Mouse (Mus musculus) neural tube, embryonic 15.5 days (tissue): Measurements from ENCODE around the gene Plcb1. TPM values are rescaled to one million over a fixed set of nuclear protein-coding genes. Genes with fewer than 3 reads are reported as not detected.
A peak's percentile ranks its signal among the peaks of the same experiment; 100 is the strongest.

Experiments used
- ATAC-seq: fragments of 200-750 bp; cut with Nextera tagmentation; 2 replicates; pipeline ENCODE4 v1.8.0; 2017; ENCODE audit warnings: mild to moderate bottlenecking, moderate TSS enrichment, moderate library complexity; ENCODE audit not compliant: low FRiP score
- H3K27ac ChIP-seq: fragments of 300-500 bp; sonication (generic); replicated peaks from 2 replicates; pipeline ENCODE4 v1.5.1; 2015; ENCODE audit warnings: mild to moderate bottlenecking, inconsistent platforms
- H3K27me3 ChIP-seq: fragments of 300-500 bp; sonication (generic); replicated peaks from 2 replicates; pipeline ENCODE4 v1.6.1; 2015; ENCODE audit warnings: inconsistent platforms
- H3K36me3 ChIP-seq: fragments of 300-500 bp; sonication (generic); 2 replicates; pipeline ENCODE4 v1.6.1; 2015; ENCODE audit warnings: inconsistent platforms
- H3K4me1 ChIP-seq: fragments of 300-500 bp; sonication (generic); 2 replicates; pipeline ENCODE4 v1.6.1; 2015; ENCODE audit warnings: inconsistent platforms
- H3K4me2 ChIP-seq: fragments of 300-500 bp; sonication (generic); 2 replicates; pipeline ENCODE4 v1.6.1; 2015; ENCODE audit warnings: inconsistent platforms, mild to moderate bottlenecking, moderate library complexity
- H3K4me3 ChIP-seq: fragments of 300-500 bp; sonication (generic); replicated peaks from 2 replicates; pipeline ENCODE4 v1.5.1; 2015; ENCODE audit warnings: mild to moderate bottlenecking, inconsistent platforms
- H3K9ac ChIP-seq: fragments of 300-500 bp; sonication (generic); replicated peaks from 2 replicates; pipeline ENCODE4 v1.6.1; 2015; ENCODE audit warnings: mild to moderate bottlenecking, inconsistent platforms
- H3K9me3 ChIP-seq: fragments of 300-500 bp; sonication (generic); replicated peaks from 2 replicates; pipeline ENCODE4 v1.6.1; 2016; ENCODE audit warnings: inconsistent platforms
- WGBS: fragments of 180-500 bp; shearing (Covaris S2); methylation state at CpG from one replicate; pipeline ENCODE4 v1.1.7; 2015; ENCODE audit warnings: mixed read lengths; 5-methylcytosine and 5-hydroxymethylcytosine counted together
- polyA plus RNA-seq: library from polyadenylated mRNA; unstranded; fragments of >200 nt; fragmentation: Nextera tagmentation; extraction: Ambion mirVana; gene quantifications from 2 replicates; pipeline ENCODE4 v1.2.1, GENCODE M21; 2015

The Plcb1 gene
- polyA plus RNA-seq, 1 experiment from 2014 or later = 81.5 TPM

- no peak overlapping the region for H3K9ac ChIP-seq
- H3K4me2 ChIP-seq = no peak overlapping the region
- no peaks in the 10 kb centered on the region for H3K36me3 ChIP-seq
- no peaks in the 10 kb centered on the region for H3K9me3 ChIP-seq
- no peaks in the 10 kb centered on the region for H3K27me3 ChIP-seq
- 96% methylated on average over 1 of the region's 1 CpGs for WGBS
- no peak for ATAC-seq
- H3K4me1 ChIP-seq = no peaks in the 10 kb centered on the region
- H3K27ac ChIP-seq = no peak overlapping the region
- H3K4me3 ChIP-seq = no peak overlapping the region
These were observed 456.9 kb downstream of the Plcb1 start for GRCm38 (mm10) chr2:135242662-135243316.

GRCm38 (mm10) chr2:135243764-135244163 is 457.9 kb downstream of the Plcb1 start:
- WGBS = 45% methylated on average over 4 of the region's 4 CpGs
- Histone ChIP-seq H3K27me3 (no peaks in the 10 kb centered on the region), H3K4me1 (no peaks in the 10 kb centered on the region), H3K4me2 (no peak overlapping the region), H3K4me3 (no peak overlapping the region), H3K9ac (no peak overlapping the region), H3K9me3 (no peaks in the 10 kb centered on the region), H3K36me3 (no peaks in the 10 kb centered on the region), H3K27ac (no peak overlapping the region)
- ATAC-seq = peak; percentile 70

GRCm38 (mm10) chr2:135249925-135250324 is 464.1 kb downstream of the Plcb1 start:
- H3K36me3 ChIP-seq = no peaks in the 10 kb centered on the region
- H3K27me3 ChIP-seq = no peaks in the 10 kb centered on the region
- H3K9ac ChIP-seq = no peak overlapping the region
- no peak overlapping the region for H3K4me2 ChIP-seq
- ATAC-seq = no peak
- no peak overlapping the region for H3K27ac ChIP-seq
- H3K4me1 ChIP-seq = no peaks in the 10 kb centered on the region
- H3K4me3 ChIP-seq = no peak overlapping the region
- WGBS = 94% methylated on average over 2 of the region's 2 CpGs
- no peaks in the 10 kb centered on the region for H3K9me3 ChIP-seq

- WGBS = 94% methylated on average over 3 of the region's 3 CpGs
These were observed 466.0 kb downstream of the Plcb1 start for GRCm38 (mm10) chr2:135251821-135252315.

GRCm38 (mm10) chr2:135259136-135259535 is 473.3 kb downstream of the Plcb1 start:
- ATAC-seq = no peak
- Histone ChIP-seq H3K9ac (no peak overlapping the region), H3K36me3 (no peaks in the 10 kb centered on the region), H3K4me1 (no peaks in the 10 kb centered on the region), H3K4me3 (no peak overlapping the region), H3K4me2 (no peak overlapping the region), H3K27ac (no peak overlapping the region), H3K27me3 (no peaks in the 10 kb centered on the region), H3K9me3 (no peaks in the 10 kb centered on the region)
- WGBS = 39% methylated on average over 3 of the region's 3 CpGs

More at GRCm38 (mm10) chr2:135251821-135252315, 466.0 kb downstream of the Plcb1 start:
- H3K4me1 ChIP-seq = no peaks in the 10 kb centered on the region
- H3K4me2 ChIP-seq = no peak overlapping the region
- ATAC-seq = no peak
- H3K4me3 ChIP-seq = no peak overlapping the region
- no peak overlapping the region for H3K9ac ChIP-seq
- no peak overlapping the region for H3K27ac ChIP-seq
- no peaks in the 10 kb centered on the region for H3K9me3 ChIP-seq
- H3K27me3 ChIP-seq = no peaks in the 10 kb centered on the region
- H3K36me3 ChIP-seq = no peaks in the 10 kb centered on the region

GRCm38 (mm10) chr2:135263943-135264342 is 478.1 kb downstream of the Plcb1 start:
- WGBS = 78% methylated on average over 2 of the region's 2 CpGs
- Histone ChIP-seq H3K9ac (no peak overlapping the region), H3K9me3 (no peaks in the 10 kb centered on the region), H3K36me3 (no peaks in the 10 kb centered on the region), H3K4me1 (no peaks in the 10 kb centered on the region), H3K4me3 (no peak overlapping the region), H3K4me2 (no peak overlapping the region), H3K27ac (no peak overlapping the region), H3K27me3 (no peaks in the 10 kb centered on the region)
- ATAC-seq = no peak

GRCm38 (mm10) chr2:135274949-135275348 is 489.1 kb downstream of the Plcb1 start:
- ATAC-seq = no peak
- H3K36me3 ChIP-seq = no peaks in the 10 kb centered on the region
- H3K9ac ChIP-seq = no peak overlapping the region
- H3K4me3 ChIP-seq = no peak overlapping the region
- H3K27me3 ChIP-seq = no peaks in the 10 kb centered on the region
- 83% methylated on average over 5 of the region's 5 CpGs for WGBS
- H3K27ac ChIP-seq = no peak overlapping the region
- H3K4me1 ChIP-seq = no peaks in the 10 kb centered on the region
- H3K4me2 ChIP-seq = no peak overlapping the region
- H3K9me3 ChIP-seq = no peaks in the 10 kb centered on the region

GRCm38 (mm10) chr2:135278506-135278905 is 492.6 kb downstream of the Plcb1 start:
- no peaks in the 10 kb centered on the region for H3K27me3 ChIP-seq
- no peaks in the 10 kb centered on the region for H3K36me3 ChIP-seq
- ATAC-seq = no peak
- H3K9ac ChIP-seq = no peak overlapping the region
- WGBS = 40% methylated on average over 3 of the region's 3 CpGs
- no peak overlapping the region for H3K4me2 ChIP-seq
- no peak overlapping the region; the same call in 1 of the 2 replicates for H3K27ac ChIP-seq
- H3K4me3 ChIP-seq = no peak overlapping the region
- H3K4me1 ChIP-seq = no peaks in the 10 kb centered on the region
- H3K9me3 ChIP-seq = no peaks in the 10 kb centered on the region

- Histone ChIP-seq H3K4me3 (no peak overlapping the region), H3K36me3 (no peaks in the 10 kb centered on the region), H3K9ac (no peak overlapping the region), H3K9me3 (no peaks in the 10 kb centered on the region), H3K4me1 (no peaks in the 10 kb centered on the region), H3K27me3 (no peaks in the 10 kb centered on the region), H3K4me2 (no peak overlapping the region), H3K27ac (no peak overlapping the region)
- 75% methylated on average over 6 of the region's 6 CpGs for WGBS
- ATAC-seq = no peak
These were observed 493.2 kb downstream of the Plcb1 start for GRCm38 (mm10) chr2:135279026-135279425.

- ATAC-seq = no peak
- no peak overlapping the region for H3K4me3 ChIP-seq
- H3K9ac ChIP-seq = no peak overlapping the region
- H3K36me3 ChIP-seq = no peaks in the 10 kb centered on the region
- no peak overlapping the region for H3K27ac ChIP-seq
- no peaks in the 10 kb centered on the region for H3K9me3 ChIP-seq
- H3K4me1 ChIP-seq = no peaks in the 10 kb centered on the region
- 74% methylated on average over 3 of the region's 3 CpGs for WGBS
- H3K27me3 ChIP-seq = no peaks in the 10 kb centered on the region
- H3K4me2 ChIP-seq = no peak overlapping the region
These were observed 497.9 kb downstream of the Plcb1 start for GRCm38 (mm10) chr2:135283783-135284182.

- H3K4me2 ChIP-seq = no peak overlapping the region
- H3K4me1 ChIP-seq = peaks cover 3% of the 10 kb centered on the region; the same call in 1 of the 2 replicates
- no peak overlapping the region for H3K27ac ChIP-seq
- 91% methylated on average over 8 of the region's 8 CpGs for WGBS
- no peak for ATAC-seq
- H3K27me3 ChIP-seq = no peaks in the 10 kb centered on the region
- no peaks in the 10 kb centered on the region for H3K9me3 ChIP-seq
- H3K36me3 ChIP-seq = no peaks in the 10 kb centered on the region
- no peak overlapping the region for H3K9ac ChIP-seq
- no peak overlapping the region for H3K4me3 ChIP-seq
These were observed 510.4 kb downstream of the Plcb1 start for GRCm38 (mm10) chr2:135296184-135296769.

GRCm38 (mm10) chr2:135300480-135300879 is 514.6 kb downstream of the Plcb1 start:
- Histone ChIP-seq H3K4me3 (no peak overlapping the region), H3K27me3 (no peaks in the 10 kb centered on the region), H3K36me3 (no peaks in the 10 kb centered on the region), H3K9ac (no peak overlapping the region), H3K4me1 (peaks cover 3% of the 10 kb centered on the region; the same call in 1 of the 2 replicates), H3K9me3 (no peaks in the 10 kb centered on the region), H3K27ac (no peak overlapping the region), H3K4me2 (no peak overlapping the region)
- ATAC-seq = no peak
- WGBS = 37% methylated on average over 1 of the region's 1 CpGs
